Mouse (Mus musculus) retina, adult 2 months (tissue): ENCODE results near the gene Ctf2.
A peak's percentile ranks its signal among the peaks of the same experiment; 100 is the strongest.
"Not testable (repeated sequence)": the region's sequence is repeated elsewhere in the genome, so short reads cannot be mapped to it uniquely, and the experiment has no call there.

ENCODE experiments used
- DNase-seq: peaks from one replicate; pipeline ENCODE4 v3.0.0-alpha.2; 2012; ENCODE audit warnings: low read depth, low spot score

Gene Ctf2

GRCm38 (mm10) chr7:127732066-127732465, at the start of gene Ctf2:
TSS of gene Ctf2 (minus strand) at chr7:127732166.
- not testable (repeated sequence) for DNase-seq

GRCm38 (mm10) chr7:127778350-127778749, 46.4 kb upstream of the Ctf2 start:
- no peak for DNase-seq

DNA sequence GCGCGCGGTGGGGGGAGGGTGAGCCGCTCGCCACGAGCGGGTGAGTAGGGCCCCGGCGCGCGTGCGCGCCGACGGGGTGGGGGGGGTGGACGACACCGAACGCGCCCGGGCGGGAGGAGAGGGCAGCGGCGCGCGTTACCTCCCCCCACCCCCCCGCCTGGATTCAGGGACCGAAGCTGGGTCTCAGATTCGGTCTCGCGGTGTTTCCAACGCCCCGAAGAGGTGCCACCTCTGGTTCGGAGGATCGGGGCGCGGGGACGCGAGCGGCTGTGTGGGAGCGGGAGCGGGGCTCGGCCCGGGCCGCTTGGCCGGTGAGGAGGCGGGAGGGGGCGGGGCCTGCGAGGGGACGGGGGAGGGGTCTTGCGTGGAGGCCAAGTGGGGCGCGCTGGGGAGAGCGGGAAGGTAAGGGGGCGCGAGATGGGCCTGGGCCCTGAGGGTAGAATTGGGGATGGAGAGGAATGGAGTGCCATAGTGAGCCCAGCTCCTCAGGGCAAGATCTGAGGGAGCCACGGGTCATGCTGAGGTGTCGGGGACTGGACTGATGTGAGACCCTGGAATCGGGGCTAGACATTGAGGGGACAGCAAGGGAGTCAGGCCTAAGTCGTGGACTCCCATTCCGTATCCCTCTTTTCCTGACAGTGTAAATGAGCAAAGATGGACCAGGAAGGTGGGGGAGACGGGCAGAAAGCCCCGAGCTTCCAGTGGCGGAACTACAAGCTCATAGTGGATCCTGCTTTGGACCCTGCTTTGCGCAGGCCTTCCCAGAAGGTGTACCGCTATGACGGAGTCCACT, 45.7 kb upstream of the Ctf2 start:
- no peak for DNase-seq

GRCm38 (mm10) chr7:127776878-127777473, 45.0 kb upstream of the Ctf2 start:
- peak; percentile 96 for DNase-seq

DNA sequence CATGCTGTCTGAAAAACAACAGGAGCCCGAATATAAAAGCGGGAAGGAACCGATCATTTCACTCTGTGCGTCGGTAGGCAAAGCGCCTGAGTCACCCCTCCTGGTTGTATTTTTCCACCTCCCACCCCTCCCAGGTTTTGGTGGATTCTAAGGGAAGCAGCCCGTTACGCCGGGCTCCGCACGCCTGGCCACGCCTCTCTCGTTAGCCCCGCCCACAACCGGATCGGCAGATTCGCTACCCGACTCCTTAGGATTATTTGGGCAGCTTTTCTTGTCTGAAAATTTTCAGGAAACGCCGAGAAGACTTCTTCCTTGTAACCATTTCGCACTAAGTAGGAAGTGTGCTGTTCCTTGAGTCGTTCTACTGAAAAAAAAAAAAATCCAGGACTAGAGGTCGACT, 44.5 kb upstream of the Ctf2 start, which contains the start of gene Setd1a:
Gene Setd1a (plus strand): TSS at position 245 of the 400 bp plus-strand sequence.
- DNase-seq, result peak; percentile 78

- not testable (repeated sequence) for DNase-seq
Measured at GRCm38 (mm10) chr7:127775837-127776236, 43.9 kb upstream of the Ctf2 start.

- no peak for DNase-seq
Measured at GRCm38 (mm10) chr7:127773664-127774384, 41.9 kb upstream of the Ctf2 start.

DNA sequence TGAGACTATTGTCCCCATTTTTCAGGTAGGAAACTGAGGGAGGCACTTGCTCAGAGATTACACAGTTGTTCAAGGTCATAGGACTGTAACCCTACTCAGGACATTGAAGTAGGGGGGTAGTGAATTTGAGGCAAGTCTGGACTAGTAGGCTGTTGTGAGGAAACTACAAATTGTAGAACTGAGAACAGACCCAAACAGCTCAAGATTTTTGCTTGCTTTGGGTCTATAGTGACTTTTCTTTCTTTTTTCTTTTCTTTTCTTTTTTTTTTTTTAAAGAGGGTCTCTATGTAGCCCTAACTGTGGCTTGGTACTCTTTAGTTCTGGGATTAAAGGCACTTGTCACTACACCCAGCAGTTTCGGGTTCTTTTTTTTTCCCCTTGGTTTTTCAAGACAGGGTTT, 40.6 kb upstream of the Ctf2 start:
- DNase-seq, result no peak

DNA sequence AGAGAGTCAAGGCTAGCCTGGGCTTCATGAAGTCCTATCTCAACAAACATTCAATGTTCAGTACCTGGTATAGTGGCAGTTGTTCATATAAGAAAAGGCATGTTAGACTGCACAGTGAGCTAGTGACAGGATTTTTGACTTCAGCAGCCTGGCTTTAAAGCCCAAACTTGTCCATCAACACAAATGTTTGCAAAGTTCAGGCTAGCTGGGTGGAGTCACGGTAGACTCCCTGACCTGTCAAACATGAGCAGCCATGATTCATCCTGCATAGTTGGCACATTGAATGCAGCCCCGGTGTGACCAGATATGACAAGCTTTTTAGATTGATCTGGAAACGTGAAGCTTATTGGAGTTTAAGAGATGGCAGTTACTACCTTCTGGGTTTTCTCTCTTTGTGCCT, 40.1 kb upstream of the Ctf2 start:
- DNase-seq, result no peak

DNA sequence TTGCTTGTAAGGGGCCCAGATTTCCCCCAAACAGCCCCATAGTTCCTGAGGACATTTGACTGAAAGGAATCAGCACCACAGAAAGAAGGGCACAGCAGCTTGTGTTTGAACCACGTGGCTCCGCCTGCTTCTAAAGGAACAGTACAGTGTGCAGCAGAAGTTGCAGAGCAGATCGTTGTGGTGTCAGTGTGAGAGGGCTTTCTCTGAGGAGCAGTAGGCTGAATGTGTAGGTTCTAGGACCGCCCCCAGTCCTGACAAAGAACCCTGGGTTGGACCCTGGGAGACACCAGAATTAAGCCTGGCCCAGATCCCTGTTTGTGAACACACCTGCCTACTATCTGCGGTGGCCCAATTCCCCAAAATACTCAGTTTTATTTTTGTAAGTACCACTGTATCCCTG, 39.3 kb upstream of the Ctf2 start:
- DNase-seq, result no peak

DNA sequence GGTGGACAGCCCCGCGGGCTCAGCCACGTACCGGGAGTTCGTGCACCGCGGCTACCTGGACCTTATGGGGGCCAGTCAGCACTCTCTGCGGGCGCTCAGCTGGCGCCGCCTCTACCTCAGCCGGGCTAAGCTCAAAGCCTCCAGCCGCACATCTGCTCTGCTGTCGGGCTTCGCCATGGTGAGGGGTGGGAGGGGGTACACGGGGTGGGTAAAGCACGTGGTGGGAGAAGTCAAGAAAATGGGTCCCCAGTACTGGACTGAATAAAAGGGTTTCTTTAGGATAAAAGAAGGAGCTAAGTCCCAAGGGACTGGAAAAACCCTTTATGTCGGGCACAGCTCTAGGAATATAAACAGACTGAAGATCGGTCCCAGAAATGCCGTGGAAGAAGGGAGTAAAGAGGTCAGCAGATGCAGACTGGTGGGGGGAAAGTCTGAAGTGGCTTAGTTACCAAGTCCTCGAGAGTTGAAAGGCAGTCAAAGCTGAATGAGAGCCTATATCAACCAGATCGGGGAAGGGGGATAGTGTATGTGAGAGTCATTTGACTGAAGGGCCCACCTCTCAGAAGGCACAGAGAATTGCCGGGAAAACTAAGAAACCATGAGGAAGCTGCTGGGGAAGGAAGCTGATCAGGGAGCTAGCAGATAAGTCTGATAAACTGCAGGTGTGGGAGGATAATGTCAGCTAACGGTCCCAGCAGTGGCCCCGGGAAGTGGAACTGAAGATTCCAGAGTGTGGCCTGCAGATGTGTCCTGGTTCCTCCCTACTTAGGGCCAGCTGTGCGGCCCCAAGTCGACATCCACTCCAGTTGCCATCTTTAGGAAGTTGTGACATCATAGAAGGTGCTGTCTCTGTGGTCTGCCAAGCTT, 38.3 kb upstream of the Ctf2 start:
- DNase-seq, result no peak

- no peak for DNase-seq
Measured at GRCm38 (mm10) chr7:127769651-127770038, 37.7 kb upstream of the Ctf2 start, which contains the start of gene Orai3. TSS of gene Orai3 (plus strand) at chr7:127769815.

DNA sequence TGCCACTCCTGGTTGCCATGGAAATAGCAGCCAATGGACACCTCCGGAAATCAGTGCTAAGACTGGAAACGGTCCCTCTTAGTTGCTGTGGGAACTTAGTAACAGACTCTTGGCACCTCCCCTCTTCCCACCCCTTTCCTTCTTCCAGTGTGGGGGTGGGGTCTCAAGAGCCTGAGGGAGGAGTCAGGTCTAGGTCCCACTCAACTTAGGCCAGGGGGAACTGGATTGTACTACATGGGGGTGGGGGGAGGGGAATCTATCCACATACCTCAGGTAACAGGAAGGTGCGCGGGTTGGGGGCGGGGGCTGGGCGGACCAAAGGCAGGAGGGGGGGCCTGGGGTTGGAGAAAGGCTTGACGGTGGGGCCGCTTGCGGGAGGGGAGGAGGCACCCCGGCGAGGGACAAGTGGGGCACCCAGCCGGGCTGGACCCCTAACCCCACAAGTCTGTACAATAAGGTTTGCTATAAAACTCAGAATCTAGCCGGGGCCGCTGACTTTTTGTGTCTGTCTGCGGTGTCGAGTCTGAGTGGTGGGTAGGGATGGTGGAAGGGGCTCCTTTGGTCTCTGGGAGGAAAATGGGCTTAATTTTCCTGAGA, 37.1 kb upstream of the Ctf2 start:
- no peak for DNase-seq

- no peak for DNase-seq
Measured at GRCm38 (mm10) chr7:127768346-127768996, 36.5 kb upstream of the Ctf2 start.

DNA sequence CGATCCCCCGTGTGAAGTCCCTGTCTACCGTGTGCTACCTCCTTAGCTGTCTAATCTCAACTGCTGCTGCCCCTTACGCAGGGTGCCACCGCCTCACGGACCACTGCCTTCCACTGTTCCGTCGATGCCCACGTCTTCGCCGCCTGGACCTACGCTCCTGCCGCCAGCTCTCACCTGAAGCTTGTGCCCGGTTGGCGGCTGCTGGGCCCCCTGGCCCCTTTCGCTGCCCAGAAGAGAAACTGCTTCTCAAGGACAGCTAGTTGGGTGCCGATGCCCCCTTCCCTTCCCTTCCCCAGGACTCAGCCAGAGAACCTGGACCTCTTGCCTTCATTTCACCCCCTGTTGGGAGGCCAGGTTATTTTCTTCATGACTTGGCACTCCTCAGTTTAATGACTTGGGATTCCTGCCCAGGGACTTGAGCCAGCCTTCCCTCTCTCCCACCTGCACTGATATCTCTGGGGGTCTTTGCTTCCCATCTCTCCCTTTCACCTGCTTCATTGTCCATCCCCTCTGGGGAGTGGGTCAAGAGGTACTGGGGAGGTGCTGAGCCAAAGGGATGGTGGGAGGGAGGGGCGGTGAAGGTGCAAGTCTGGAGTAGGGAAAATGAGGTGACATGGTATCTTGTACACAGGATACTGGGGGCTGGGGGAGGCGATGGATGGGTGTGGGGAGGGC, 35.8 kb upstream of the Ctf2 start:
- DNase-seq, result no peak

DNA sequence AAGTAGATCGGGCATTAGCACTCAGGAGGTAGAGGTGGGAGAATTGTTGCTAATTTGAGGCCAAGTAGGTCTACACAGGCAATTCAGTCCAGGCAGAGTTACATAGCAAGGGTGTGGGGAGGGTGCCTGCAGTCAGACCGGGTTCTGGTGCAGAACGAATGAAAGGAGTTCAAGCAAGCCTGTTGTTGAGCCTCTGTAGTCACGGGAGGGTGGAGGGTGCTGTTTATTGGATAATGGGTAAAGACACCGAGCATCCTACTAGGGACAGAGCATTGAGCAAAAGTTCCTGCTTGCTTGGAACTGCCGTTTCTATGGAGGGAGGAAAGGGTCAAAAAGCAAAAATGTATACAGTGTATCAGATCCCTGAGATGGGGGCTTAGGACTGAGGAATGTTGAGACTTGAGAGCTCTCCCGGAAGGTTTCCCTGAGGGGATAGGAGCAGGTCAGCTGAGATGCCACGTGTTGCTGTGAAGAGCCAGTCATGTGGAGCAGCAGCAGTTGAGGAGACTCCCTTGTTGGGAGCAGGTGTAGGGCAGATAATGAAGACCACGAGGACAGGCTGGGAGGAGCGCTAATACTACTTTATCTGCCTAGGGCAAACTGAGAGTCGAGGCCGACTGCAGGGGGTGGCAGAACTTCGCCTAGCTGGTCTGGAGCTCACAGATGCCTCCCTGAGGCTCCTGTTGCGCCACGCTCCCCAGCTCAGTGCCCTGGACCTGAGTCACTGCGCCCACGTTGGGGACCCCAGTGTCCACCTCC, 35.1 kb upstream of the Ctf2 start:
- no peak for DNase-seq

GRCm38 (mm10) chr7:127765756-127766155, 33.8 kb upstream of the Ctf2 start:
- no peak for DNase-seq

- DNase-seq, result no peak
Measured at GRCm38 (mm10) chr7:127763642-127764041, 31.7 kb upstream of the Ctf2 start.

DNA sequence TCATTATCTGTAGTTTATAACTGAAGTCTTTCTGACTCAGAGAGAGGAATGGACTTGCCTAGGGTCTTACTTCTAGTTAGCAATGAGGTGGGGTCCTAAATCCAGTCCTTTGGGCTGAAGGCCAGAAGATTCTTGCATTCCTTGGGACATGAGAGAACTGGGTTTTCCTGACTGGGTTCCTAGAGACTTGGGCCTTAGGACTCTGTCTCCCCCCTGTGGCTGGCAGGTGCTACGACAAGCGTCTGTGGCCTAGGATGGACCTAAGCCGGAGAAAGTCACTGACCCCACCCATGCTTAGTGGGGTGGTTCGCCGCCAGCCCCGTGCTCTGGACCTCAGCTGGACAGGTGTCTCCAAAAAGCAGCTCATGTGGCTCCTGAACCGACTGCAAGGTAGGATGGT, 29.1 kb upstream of the Ctf2 start:
- no peak for DNase-seq
